Mouse (Mus musculus) midbrain, embryonic 14.5 days (tissue): Measurements from ENCODE around the gene Csdc2. TPM values are rescaled to one million over a fixed set of nuclear protein-coding genes. Genes with fewer than 3 reads are reported as not detected.
"Not testable (repeated sequence)": the region's sequence is repeated elsewhere in the genome, so short reads cannot be mapped to it uniquely, and the experiment has no call there.

Experiments used
- ATAC-seq: fragments of 200-750 bp; cut with Nextera tagmentation; 2 replicates; pipeline ENCODE4 v1.8.0; 2017; ENCODE audit warnings: moderate number of reproducible peaks, moderate library complexity; ENCODE audit not compliant: low FRiP score, low TSS enrichment
- DNase-seq: peaks from one replicate; pipeline ENCODE4 v3.0.0-alpha.2; 2015
- H3K27ac ChIP-seq: fragments of 300-500 bp; sonication (generic); replicated peaks from 2 replicates; pipeline ENCODE4 v1.5.1; 2014; ENCODE audit warnings: mild to moderate bottlenecking, low read depth, low read length, moderate library complexity
- H3K27me3 ChIP-seq: fragments of 300-500 bp; sonication (generic); 2 replicates; pipeline ENCODE4 v1.6.1; 2014; ENCODE audit warnings: low read length, control low read depth, mixed read lengths; ENCODE audit not compliant: control insufficient read depth, insufficient read depth
- H3K36me3 ChIP-seq: fragments of 300-500 bp; sonication (generic); 2 replicates; pipeline ENCODE4 v1.6.1; 2014; ENCODE audit warnings: low read length, control low read depth; ENCODE audit not compliant: control insufficient read depth, insufficient read depth
- H3K4me1 ChIP-seq: fragments of 300-500 bp; sonication (generic); 2 replicates; pipeline ENCODE4 v1.6.1; 2014; ENCODE audit warnings: mild to moderate bottlenecking, antibody characterized with exemption, low read length, control low read depth; ENCODE audit not compliant: control insufficient read depth, insufficient read depth
- H3K4me2 ChIP-seq: fragments of 300-500 bp; sonication (generic); 2 replicates; pipeline ENCODE4 v1.6.1; 2014; ENCODE audit warnings: mild to moderate bottlenecking, low read length, moderate library complexity
- H3K4me3 ChIP-seq: fragments of 300-500 bp; sonication (generic); replicated peaks from 2 replicates; pipeline ENCODE4 v1.5.1; 2014; ENCODE audit warnings: low read depth, low read length
- H3K9ac ChIP-seq: fragments of 300-500 bp; sonication (generic); replicated peaks from 2 replicates; pipeline ENCODE4 v1.6.1; 2014; ENCODE audit warnings: mild to moderate bottlenecking, low read length, moderate library complexity
- H3K9me3 ChIP-seq: fragments of 300-500 bp; sonication (generic); 2 replicates; pipeline ENCODE4 v1.6.1; 2016; ENCODE audit warnings: low read length, control low read depth, mixed read lengths; ENCODE audit not compliant: control insufficient read depth
- WGBS: fragments of 180-500 bp; shearing (Covaris S2); extraction: QIAGEN DNeasy Blood & Tissue Kit; methylation state at CpG from one replicate; pipeline ENCODE4 v1.1.7; 2014; 5-methylcytosine and 5-hydroxymethylcytosine counted together
- polyA plus RNA-seq: library from polyadenylated mRNA; unstranded; fragments of >200 nt; fragmentation: Nextera tagmentation; extraction: Ambion mirVana; gene quantifications from 2 replicates; pipeline ENCODE4 v1.2.1, GENCODE M21; 2014

Csdc2 gene
- polyA plus RNA-seq, 1 experiment from 2014 or later = 167 TPM

DNA sequence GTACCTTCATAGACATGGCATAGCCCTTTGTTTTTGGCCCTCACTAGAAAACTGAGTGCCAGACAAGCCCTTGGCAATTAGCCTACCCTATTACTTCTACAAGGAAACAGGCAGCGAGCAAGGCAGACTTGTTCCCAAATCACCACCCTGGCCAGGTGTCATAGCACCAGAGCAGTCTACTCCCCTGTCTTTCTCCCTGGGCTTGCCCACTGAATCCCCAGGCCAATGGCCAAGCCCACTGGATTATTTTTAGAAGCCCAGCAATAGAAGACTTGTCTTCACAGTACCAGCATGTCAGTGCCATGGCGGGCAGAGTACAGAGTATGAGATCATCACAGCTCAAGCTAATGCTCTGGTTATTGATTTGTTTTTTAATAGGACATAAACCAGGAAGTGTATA, 37.8 kb upstream of the Csdc2 start:
- no peaks in the 10 kb centered on the region for H3K27me3 ChIP-seq
- DNase-seq (no peak), ATAC-seq (no peak)
- H3K4me2 ChIP-seq = no peak overlapping the region
- H3K27ac ChIP-seq = no peak overlapping the region
- peaks cover 80% of the 10 kb centered on the region for H3K36me3 ChIP-seq
- H3K4me1 ChIP-seq = no peaks in the 10 kb centered on the region
- H3K9me3 ChIP-seq = no peaks in the 10 kb centered on the region
- H3K4me3 ChIP-seq = no peak overlapping the region
- WGBS = 90% methylated on average over 2 of the region's 2 CpGs
- H3K9ac ChIP-seq = no peak overlapping the region

- no peak overlapping the region for H3K4me2 ChIP-seq
- no peak for ATAC-seq
- H3K9me3 ChIP-seq = no peaks in the 10 kb centered on the region
- no peak overlapping the region for H3K9ac ChIP-seq
- no peak overlapping the region for H3K4me3 ChIP-seq
- 33% methylated on average over 2 of the region's 2 CpGs for WGBS
- no peaks in the 10 kb centered on the region for H3K4me1 ChIP-seq
- DNase-seq = peak; percentile 80
- H3K36me3 ChIP-seq = peaks cover 93% of the 10 kb centered on the region
- H3K27ac ChIP-seq = no peak overlapping the region
- no peaks in the 10 kb centered on the region for H3K27me3 ChIP-seq
Measured at GRCm38 (mm10) chr15:81904939-81905338, 31.6 kb upstream of the Csdc2 start.

DNA sequence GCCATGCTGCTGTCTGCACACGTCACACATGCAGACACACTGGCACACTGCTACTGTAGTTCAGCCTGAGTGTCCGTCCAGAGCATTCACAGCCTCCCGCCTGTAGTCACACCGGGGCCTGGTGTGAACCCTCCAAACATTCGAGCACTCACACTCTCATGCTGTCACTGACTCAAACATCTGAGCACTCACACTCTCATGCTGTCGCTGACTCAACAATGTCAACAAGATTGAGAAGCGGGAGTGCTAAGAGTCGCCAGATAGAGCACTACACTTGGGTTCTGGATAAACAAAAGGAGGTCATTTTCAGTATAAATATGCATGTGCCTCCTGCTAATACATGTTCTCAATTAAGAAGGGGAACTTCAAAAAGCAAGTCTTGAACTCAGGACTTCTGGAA, 28.6 kb upstream of the Csdc2 start:
- H3K36me3 ChIP-seq = peaks cover 93% of the 10 kb centered on the region
- 94% methylated on average over 8 of the region's 8 CpGs for WGBS
- ATAC-seq (no peak), DNase-seq (no peak)
- H3K27me3 ChIP-seq = no peaks in the 10 kb centered on the region
- no peak overlapping the region for H3K4me2 ChIP-seq
- H3K9ac ChIP-seq = no peak overlapping the region
- H3K4me3 ChIP-seq = no peak overlapping the region
- no peak overlapping the region for H3K27ac ChIP-seq
- no peaks in the 10 kb centered on the region for H3K4me1 ChIP-seq
- H3K9me3 ChIP-seq = no peaks in the 10 kb centered on the region

DNA sequence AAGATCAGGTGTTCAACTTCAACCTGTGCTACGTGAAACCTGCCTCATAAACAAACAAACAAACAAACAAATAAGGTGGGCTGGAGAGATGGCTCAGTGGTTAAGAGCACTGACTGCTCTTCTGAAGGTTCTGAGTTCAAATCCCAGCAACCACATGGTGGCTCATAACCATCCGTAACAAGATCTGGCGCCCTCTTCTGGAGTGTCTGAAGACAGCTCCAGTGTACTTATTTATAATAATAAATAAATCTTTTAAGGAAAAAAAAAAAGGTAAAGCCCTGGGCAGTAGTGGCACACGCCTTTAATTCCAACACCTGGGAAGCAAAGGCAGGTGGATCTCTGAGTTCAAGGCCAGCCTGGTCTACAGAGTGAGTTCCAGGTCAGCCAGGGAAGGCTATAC, 27.8 kb upstream of the Csdc2 start:
- not testable (repeated sequence) for DNase-seq, H3K9me3 ChIP-seq, H3K4me1 ChIP-seq, H3K4me2 ChIP-seq, H3K27ac ChIP-seq, H3K9ac ChIP-seq, H3K4me3 ChIP-seq, ATAC-seq, H3K27me3 ChIP-seq
- WGBS = 92% methylated on average over 4 of the region's 4 CpGs
- peaks cover 93% of the 10 kb centered on the region for H3K36me3 ChIP-seq

DNA sequence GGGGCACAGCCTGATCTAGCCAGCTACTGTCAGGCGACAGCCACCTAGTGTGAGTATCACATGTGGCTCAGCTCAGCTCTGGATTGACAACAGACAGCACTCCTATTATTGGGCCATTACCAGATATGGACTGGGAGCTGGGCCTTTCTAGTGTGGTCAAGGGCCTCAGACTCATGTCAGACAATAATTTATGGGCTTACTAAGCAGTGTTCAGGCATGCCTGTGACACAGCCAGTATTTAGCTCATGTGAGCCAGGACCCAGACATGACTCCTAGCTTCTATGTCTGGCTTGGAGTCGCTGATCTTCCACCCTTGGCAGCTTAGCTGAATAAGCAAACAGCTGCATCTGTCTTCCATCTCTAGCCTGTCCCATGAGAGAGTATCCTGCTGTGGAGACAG, 24.1 kb upstream of the Csdc2 start:
- Histone ChIP-seq H3K36me3 (peaks cover 94% of the 10 kb centered on the region), H3K4me1 (no peaks in the 10 kb centered on the region), H3K27ac (no peak overlapping the region), H3K9me3 (no peaks in the 10 kb centered on the region), H3K4me2 (no peak overlapping the region), H3K9ac (no peak overlapping the region), H3K4me3 (no peak overlapping the region), H3K27me3 (no peaks in the 10 kb centered on the region)
- ATAC-seq = no peak
- 79% methylated on average over 2 of the region's 2 CpGs for WGBS
- DNase-seq = no peak

DNA sequence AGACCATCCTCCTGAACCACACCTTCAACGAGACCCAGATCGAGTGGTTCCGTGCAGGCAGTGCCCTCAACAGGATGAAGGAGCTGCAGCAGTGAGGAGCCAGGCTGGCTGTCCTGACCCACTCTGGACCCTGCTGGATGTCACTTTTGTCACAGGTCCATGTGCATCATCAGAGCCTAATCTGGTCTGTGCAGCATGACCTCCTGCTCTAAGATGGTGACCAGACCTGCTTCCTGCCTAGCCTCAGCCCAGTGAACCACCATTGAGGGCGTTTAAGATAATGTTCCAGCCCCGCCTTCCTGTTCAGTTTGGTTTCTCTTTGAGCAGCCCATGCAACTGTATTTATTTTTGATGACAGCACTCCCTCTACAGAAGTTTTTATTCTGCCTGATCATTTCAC, 21.9 kb upstream of the Csdc2 start:
- H3K4me2 ChIP-seq = no peak overlapping the region
- 91% methylated on average over 5 of the region's 5 CpGs for WGBS
- no peaks in the 10 kb centered on the region for H3K27me3 ChIP-seq
- no peaks in the 10 kb centered on the region for H3K9me3 ChIP-seq
- H3K4me3 ChIP-seq = no peak overlapping the region
- H3K4me1 ChIP-seq = no peaks in the 10 kb centered on the region
- no peak overlapping the region for H3K27ac ChIP-seq
- H3K36me3 ChIP-seq = peaks cover 83% of the 10 kb centered on the region
- DNase-seq (no peak), ATAC-seq (no peak)
- no peak overlapping the region for H3K9ac ChIP-seq

DNA sequence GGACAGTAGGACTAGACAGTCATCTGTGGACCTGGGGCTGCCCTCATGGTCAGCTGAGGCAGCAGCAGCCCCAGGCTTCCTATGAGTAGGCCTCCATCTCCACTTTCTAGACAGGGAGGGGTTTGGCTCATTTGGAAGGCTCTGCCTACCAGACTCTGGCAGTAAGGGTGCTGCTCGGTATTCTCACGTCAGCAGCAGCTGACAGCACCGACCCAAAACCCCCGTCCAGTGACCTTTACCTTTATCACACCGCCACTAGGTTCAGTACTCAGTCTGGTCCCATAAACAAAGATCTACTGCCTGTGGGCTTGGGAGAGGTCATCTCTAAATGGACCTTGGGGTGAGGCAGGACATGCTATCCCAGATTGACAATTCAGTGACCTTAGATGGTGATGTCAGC, 20.9 kb upstream of the Csdc2 start:
- no peaks in the 10 kb centered on the region for H3K4me1 ChIP-seq
- H3K4me3 ChIP-seq = no peak overlapping the region
- WGBS = 90% methylated on average over 5 of the region's 5 CpGs
- no peak overlapping the region for H3K9ac ChIP-seq
- H3K27ac ChIP-seq = no peak overlapping the region
- no peaks in the 10 kb centered on the region for H3K9me3 ChIP-seq
- no peak for ATAC-seq
- no peak overlapping the region for H3K4me2 ChIP-seq
- H3K27me3 ChIP-seq = no peaks in the 10 kb centered on the region
- H3K36me3 ChIP-seq = peaks cover 73% of the 10 kb centered on the region
- DNase-seq = no peak

DNA sequence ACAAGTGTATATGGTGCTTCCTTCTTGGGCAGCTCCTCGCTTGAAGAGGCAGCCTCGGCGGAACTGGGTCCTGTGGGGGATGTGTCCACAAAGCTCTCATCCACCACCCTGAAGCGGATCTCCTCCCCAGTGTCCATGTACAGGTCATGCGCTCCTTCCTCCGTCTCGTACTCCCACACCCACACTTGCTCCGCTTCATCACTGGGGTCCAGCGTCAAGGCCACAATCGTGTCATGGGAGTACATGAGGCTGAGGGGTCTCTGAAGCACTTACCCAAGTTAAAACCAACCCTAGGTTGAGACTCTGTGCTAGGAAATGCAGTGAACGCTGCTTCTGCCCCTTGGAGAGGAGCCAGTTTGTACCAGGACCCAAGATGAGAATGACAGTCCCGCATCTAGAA, 19.4 kb upstream of the Csdc2 start:
- Histone ChIP-seq H3K9me3 (no peaks in the 10 kb centered on the region), H3K4me2 (no peak overlapping the region), H3K4me1 (no peaks in the 10 kb centered on the region), H3K4me3 (no peak overlapping the region), H3K9ac (no peak overlapping the region), H3K27me3 (no peaks in the 10 kb centered on the region), H3K36me3 (peaks cover 60% of the 10 kb centered on the region), H3K27ac (no peak overlapping the region)
- DNase-seq = no peak
- no peak for ATAC-seq
- WGBS = 93% methylated on average over 12 of the region's 12 CpGs

DNA sequence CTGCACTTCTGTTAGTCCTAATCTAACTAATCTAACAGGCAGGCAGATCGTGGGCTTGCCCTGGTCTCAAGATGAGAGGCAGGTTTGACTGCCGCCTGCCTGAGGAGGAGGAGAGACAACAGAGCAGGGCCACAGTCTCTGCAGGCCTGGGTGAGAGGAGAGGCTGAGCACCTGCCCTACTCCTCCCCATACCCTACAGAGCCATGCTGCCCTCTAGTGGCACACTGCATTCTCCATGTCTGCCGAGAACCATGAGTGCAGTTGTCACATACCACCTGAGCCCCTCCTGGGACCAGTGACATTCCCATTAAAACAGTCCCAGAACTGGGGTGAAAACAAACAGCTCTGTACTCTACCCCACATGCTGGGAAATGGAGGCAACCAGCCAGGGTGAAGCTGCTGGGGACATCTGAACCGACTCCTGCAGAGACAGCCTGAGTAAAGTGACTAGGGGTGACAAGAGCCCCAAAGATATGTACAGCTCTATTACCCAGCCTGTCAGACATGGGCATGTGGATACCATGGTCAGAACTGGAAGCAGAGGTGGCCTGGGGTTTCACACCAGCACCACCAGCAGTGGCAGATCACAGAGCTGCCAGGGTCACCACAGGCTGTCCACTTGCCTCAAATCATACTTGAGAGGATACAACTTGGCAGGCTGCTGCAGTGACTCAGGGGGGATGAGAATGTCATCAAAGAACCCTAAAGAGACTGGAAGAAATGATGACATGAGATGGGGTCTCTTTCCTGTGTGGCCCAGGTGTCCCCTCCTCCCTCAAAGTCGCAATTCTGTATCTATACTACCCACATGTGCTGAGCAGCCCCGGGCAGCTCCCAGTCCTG, 18.7 kb upstream of the Csdc2 start:
- ATAC-seq (no peak), DNase-seq (peak; percentile 76)
- Histone ChIP-seq H3K4me2 (no peak overlapping the region), H3K9ac (no peak overlapping the region), H3K4me1 (no peaks in the 10 kb centered on the region), H3K36me3 (peaks cover 53% of the 10 kb centered on the region), H3K27ac (no peak overlapping the region), H3K27me3 (no peaks in the 10 kb centered on the region), H3K4me3 (no peak overlapping the region), H3K9me3 (no peaks in the 10 kb centered on the region)
- 58% methylated on average over 6 of the region's 6 CpGs for WGBS
